Mouse (Mus musculus): Measurements from ENCODE around the gene Ang5.
"Not testable (repeated sequence)": the region's sequence is repeated elsewhere in the genome, so short reads cannot be mapped to it uniquely, and the experiment has no call there.

Gene Ang5

GRCm38 (mm10) chr14:43956769-43957168 is at the start of gene Ang5:
TSS of gene Ang5 (plus strand) at chr14:43957069.
- not testable (repeated sequence) for DNase-seq

GRCm38 (mm10) chr14:43918214-43918613 is 38.7 kb upstream of the Ang5 start:
- not testable (repeated sequence) for DNase-seq

- not testable (repeated sequence) for DNase-seq
Observed at GRCm38 (mm10) chr14:43923459-43923858, 33.4 kb upstream of the Ang5 start, which contains the start of gene Ear10. TSS of gene Ear10 (minus strand) at chr14:43923559.

- peak; percentile 55 for DNase-seq
Observed at GRCm38 (mm10) chr14:43924688-43925403, 32.0 kb upstream of the Ang5 start, which contains the start of gene Gm8113. TSS of gene Gm8113 (plus strand) at chr14:43925390.

- DNase-seq, result not testable (repeated sequence)
Observed at GRCm38 (mm10) chr14:43925404-43925950, 31.4 kb upstream of the Ang5 start.

GRCm38 (mm10) chr14:43932991-43933390 is 23.9 kb upstream of the Ang5 start:
- peak; percentile 40 for DNase-seq

- DNase-seq, result not testable (repeated sequence)
Observed at GRCm38 (mm10) chr14:43933399-43933798, 23.5 kb upstream of the Ang5 start.

- not testable (repeated sequence) for DNase-seq
Observed at GRCm38 (mm10) chr14:43953382-43953781, 3.5 kb upstream of the Ang5 start.

- DNase-seq, result not testable (repeated sequence)
Observed at GRCm38 (mm10) chr14:43955074-43955473, 1.8 kb upstream of the Ang5 start.

GRCm38 (mm10) chr14:43983454-43983853 is 26.6 kb downstream of the Ang5 start:
- DNase-seq, result no peak

GRCm38 (mm10) chr14:43983897-43984296 is 27.0 kb downstream of the Ang5 start:
- peak; percentile 43 for DNase-seq

GRCm38 (mm10) chr14:43986147-43986546 is 29.3 kb downstream of the Ang5 start:
- peak; percentile 3 for DNase-seq

- peak; percentile 59 for DNase-seq
Observed at GRCm38 (mm10) chr14:43987404-43987803, 30.5 kb downstream of the Ang5 start.

GRCm38 (mm10) chr14:43998455-43999000 is 41.7 kb downstream of the Ang5 start:
- not testable (repeated sequence) for DNase-seq

GRCm38 (mm10) chr14:44001600-44001999 is 44.7 kb downstream of the Ang5 start:
- DNase-seq, result no peak

- DNase-seq, result no peak
Observed at GRCm38 (mm10) chr14:44002169-44002568, 45.3 kb downstream of the Ang5 start, which contains the start of gene Ang6. TSS of gene Ang6 (minus strand) at chr14:44002269.

GRCm38 (mm10) chr14:44008021-44008420 is 51.2 kb downstream of the Ang5 start:
- not testable (repeated sequence) for DNase-seq

GRCm38 (mm10) chr14:44009686-44010085 is 52.8 kb downstream of the Ang5 start:
- not testable (repeated sequence) for DNase-seq
